Mouse (Mus musculus) cerebral cortex, adult 2 months (tissue): ENCODE data around the gene Gm20388.

Source experiments
- WGBS: fragments of 180-500 bp; shearing (Covaris S2); methylation state at CpG from one replicate; pipeline ENCODE4 v1.1.7; 2018; 5-methylcytosine and 5-hydroxymethylcytosine counted together

Gene Gm20388

DNA sequence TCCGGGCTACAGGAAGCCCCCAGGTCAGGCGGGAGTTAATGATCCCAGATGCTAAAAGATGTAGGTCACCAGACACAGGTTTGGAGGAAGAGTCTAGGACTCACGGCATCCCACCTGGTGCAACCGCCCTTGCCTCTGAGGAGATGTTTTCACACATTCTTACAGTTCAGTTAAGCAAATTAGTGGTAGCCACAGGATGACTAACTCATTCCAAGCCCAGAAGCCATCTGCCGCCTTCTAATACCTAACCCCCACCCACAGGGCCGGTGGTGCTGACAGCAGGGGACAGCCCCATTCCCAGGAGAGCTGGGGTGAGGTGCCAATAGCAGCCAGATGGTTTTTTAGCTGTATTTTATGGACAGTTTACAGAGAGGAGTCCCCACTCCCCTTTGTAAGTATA, 2375.1 kb downstream of the Gm20388 start:
- 73% methylated on average over 6 of the region's 6 CpGs for WGBS

DNA sequence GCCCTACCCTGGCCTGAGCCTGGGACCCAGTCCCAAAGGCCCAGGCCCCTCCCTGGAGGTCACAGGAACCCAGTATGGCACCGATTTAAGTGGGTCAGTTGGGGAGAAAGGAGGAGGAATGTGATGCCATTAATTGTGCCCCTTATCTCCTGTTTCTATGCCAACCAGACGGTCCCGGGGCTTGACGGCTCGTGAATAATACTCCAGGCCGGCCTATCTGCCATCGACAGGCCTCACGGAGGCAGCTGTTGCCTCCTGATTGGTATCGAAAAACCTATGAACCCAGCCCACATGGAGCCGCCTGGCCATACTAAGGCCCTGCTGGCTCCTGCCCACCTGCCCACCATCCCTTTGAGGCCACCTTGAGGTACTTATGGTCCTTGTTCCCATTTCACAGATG, 2376.3 kb downstream of the Gm20388 start:
- WGBS = 92% methylated on average over 10 of the region's 10 CpGs

DNA sequence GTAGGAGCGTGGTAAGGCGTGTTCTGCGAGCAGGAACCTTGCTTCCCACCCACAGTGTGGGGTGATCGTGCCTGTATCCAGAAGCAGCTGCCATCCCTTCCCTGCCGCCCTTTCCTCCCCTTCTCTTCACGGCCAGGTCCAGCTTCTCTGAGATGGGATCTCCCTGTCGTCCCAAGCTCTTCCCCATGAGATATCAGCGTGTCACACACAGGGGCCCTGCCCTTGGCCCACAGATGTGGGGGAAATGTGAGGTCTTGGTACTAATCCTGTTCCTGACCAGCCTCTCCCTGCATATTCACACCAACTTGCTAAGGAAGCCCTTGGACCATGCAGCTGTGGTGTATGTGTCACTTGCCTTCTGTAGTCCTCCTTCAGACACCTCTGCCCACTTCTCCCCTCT, 2377.1 kb downstream of the Gm20388 start:
- 64% methylated on average over 8 of the region's 8 CpGs for WGBS

DNA sequence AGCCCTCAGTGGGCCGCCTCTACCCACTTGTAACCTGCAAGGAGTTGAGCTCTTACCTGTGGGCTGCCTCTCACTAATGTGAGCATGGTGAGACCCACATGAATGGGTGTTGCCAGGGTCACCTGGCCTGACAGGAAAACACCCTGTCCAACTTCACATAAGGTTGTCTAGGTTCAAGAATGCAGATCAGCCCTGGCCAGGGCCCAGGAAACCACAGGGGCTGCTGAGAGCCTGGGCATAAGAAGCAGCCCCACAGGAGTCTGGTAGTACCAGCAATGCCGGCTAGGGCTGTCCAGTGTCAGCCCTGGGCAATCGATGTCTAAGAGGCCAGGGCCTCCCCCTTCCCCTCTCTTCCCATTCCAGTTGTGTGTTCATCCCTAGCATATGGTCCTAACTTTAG, 2377.7 kb downstream of the Gm20388 start:
- whole genome bisulfite sequencing = 74% methylated on average over 3 of the region's 3 CpGs

DNA sequence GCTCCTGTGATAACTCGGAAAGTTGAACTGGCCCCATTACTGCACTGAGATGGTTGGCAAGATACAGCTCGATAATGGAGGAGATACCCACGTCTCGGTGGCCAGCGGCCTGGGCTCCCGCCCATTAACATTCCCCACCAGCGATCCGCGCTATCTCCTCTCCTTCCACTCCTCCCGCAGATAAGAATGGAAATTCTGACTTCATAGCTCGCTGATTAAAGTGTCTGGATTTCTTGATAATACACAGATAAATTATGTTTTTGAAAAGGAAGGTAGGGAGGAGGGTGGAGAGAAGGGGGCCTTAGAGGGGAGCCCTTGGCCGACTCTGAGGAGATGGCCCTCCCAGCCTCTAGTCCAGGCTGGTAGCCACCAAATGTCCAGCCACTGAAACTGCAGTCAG, 2380.4 kb downstream of the Gm20388 start:
- 89% methylated on average over 12 of the region's 12 CpGs for WGBS

DNA sequence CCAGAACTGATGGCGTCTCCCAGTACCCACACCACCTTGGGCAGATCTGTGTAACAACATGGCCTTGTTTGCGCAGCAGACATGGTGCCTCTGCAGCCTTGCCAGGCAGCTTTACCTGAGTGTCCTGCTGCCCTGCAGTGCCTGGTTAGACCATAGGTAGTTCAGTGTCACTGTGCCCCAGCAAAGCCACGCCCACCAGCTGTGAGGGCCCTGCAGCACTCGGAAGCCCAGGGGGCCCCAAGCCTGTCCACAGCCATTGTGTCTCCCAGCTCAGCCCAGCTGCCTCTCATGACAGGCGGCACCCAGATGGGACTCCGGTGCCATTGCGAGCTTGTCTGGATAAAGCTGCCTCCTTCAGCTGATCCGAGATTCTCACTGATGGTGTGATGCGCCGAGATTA, 2380.9 kb downstream of the Gm20388 start:
- WGBS = 65% methylated on average over 10 of the region's 10 CpGs

DNA sequence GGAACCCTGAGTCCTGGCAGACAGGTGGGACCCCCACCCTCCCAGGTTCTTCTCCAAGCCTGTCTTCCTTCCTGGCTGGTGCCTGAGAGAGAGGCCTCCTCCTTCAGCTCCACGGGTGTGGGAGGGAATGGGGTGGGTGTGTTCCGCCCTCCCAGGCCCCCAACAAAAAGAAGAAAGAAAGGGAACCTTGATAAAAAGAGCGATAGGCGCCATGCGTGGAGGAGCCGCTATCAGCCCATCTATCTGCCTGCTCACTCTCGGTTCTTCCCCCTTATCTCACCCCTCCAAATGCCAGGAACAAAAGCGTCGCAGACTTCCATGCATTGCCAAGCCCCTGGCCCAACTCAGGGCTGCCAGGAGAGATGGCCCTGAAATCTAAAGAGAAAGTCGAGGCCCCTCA, 2382.8 kb downstream of the Gm20388 start:
- WGBS = 80% methylated on average over 10 of the region's 10 CpGs

DNA sequence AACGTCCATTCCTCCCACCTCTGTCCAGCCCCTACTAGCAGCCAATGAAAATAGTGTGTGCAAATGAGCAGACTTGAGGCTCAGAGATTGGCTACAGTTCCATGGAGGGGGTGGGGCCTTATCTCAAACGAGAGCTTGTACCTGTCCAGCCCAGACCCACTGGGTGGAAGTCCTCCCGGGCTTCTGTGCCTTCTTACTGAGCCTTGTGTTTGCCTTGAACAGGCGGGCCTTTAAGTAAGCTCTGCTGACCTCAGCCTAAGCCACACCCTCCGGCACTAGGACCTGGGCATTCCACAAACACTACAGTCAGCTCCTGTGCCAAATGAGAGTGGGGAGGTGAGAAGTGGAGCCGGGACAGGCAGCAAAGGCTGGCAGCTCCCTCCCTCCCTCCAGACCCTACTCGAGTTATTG, 2383.6 kb downstream of the Gm20388 start:
- WGBS = 39% methylated on average over 7 of the region's 7 CpGs

DNA sequence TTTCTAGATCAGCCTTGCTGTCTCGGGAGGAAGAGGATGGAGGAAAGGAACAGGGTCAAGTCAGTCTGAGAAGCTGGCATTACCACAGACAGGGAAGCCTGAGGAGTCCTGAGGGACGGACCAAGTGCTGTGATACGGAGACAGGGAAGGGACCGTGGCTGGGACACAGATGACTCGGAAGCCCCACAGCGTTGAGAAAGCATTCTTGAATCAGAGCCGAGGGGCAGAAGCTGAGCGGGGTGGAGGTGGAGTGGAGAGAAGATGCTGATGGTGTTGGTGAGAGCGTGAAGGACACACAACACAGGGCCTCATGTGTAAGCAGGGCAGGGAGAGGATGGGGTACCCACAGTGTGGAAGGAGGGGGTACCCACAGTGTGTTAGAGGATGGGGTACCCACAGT, 2384.7 kb downstream of the Gm20388 start:
- 71% methylated on average over 9 of the region's 9 CpGs for WGBS

DNA sequence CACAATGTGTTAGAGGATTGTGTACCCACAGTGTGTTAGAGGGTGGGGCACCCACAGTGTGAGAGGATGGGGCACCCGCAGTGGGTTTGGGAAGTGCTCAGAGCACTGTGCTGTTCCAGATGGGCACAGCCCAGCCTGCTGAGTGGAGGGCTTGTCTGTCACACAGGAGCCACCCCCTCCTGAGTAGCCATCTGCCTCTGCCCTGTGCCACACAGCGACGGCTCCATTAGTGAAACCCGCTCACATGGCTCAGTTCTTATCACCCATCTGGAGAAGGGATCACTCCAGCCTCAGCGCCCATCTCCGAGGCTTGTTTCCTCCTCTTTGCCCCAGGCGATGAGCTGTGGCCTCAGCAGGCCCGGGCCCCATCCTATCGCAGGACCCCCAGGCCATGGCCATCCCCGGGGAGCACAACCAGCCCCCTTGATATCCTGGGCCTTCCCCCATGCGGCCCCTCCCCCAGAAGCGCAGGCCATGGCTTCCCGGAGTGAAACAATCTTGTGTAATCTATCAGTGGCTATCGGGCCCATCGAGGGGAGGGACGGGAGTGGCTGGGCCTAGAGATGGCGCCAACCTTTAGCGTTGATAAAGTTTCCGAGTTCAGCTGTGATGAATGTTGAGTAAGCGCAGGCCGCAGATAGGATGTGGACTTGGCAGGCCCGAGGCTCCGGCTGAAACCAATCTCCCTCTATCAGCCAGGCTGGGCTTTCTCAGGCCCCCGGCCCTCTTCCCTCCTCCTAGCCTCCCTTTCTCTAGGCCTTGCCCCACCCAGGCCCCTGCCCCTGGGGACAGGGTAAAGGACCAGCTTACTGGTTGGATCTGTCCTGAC, 2385.7 kb downstream of the Gm20388 start:
- 68% methylated on average over 24 of the region's 24 CpGs for WGBS

DNA sequence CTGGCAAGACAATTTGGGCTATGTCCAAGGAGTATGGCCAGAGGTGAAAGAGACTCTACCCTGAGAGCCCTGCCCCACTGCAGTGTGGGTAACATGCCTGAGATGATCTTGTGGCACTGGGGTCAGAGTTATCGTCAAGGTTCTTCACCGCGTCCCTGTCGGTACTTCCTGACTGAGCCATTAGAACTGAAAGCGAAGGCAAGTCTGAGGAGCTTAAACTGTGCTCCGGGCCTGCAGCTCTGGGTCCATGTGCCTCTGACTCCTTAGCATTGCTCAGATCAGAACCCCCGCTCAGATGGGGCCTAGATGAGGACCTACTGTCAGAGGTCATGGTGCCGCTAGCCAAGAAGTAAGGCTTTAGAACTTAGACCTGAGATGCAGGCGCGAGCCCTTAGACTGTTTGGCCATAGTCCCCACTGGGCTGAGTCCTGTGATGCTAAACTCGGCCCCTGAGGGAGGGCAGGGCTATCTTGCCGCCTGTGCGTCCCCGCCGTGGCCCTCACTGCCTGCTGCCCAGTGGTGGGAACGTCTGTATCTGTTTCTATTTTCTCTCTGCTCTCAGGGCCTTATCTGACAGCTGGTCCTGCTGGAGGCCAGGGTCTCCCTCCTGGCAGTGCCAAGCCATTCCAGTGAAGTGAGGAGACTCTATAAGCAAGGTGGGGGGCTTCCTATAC, 2389.1 kb downstream of the Gm20388 start:
- 86% methylated on average over 16 of the region's 16 CpGs for WGBS

DNA sequence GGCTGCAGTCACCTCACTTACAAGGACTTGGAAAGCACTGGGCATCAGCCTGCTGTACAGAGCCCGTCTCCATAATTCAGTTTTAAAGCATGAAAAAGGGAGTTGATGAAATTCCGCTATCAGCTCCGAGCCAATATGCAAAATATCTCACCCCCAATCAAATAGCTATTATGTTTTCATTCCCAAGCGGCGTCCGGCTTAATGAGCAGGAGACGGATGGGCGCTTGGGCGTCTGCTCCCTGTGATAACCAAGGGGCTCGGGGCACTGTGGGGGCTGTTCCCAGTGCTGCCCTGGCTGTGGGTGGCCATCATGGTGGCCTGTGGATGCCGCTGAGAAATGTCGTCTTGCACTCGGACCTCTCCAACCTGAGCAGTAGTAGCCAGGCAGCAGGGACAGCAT, 2390.4 kb downstream of the Gm20388 start:
- WGBS = 76% methylated on average over 13 of the region's 13 CpGs

DNA sequence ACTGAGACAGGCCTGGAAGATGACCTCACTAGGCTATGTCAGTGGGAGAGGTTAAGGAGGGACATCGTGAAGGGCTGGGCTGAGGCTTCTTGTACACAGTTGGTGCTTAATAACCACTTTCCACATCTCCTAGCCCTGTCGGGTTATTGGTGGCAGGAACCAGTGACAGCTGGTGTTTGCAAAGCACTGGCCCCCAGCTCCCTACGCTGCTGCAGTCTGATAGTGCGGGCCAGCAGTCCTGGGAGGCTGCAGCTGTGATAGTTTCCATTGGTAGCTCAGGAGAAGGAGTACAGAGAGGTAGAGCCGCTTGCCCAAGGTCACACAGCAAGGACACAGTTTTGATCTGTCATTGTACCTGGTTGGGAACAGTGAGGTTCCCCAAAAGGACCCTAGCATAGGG, 2391.2 kb downstream of the Gm20388 start:
- WGBS = 77% methylated on average over 5 of the region's 5 CpGs

DNA sequence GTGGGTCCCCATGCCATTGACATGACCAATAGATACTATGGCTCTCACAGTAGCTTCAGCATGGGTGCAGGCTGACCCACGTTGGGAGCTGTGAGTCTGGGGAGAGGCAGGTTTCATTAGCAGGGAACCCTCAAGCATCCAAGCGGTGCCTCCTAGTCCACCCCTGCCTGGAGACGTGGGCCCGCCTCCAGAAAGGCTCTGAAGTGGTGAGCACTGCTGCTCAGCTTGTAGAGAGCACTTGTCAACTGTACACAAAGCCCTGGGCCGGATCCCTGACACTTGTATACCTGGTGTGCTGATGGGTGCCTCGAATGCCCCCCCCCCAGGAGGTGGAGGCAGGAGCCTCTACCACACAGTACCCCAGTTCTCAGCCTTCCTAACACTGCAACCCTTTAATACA, 2392.8 kb downstream of the Gm20388 start:
- WGBS = 78% methylated on average over 6 of the region's 6 CpGs

DNA sequence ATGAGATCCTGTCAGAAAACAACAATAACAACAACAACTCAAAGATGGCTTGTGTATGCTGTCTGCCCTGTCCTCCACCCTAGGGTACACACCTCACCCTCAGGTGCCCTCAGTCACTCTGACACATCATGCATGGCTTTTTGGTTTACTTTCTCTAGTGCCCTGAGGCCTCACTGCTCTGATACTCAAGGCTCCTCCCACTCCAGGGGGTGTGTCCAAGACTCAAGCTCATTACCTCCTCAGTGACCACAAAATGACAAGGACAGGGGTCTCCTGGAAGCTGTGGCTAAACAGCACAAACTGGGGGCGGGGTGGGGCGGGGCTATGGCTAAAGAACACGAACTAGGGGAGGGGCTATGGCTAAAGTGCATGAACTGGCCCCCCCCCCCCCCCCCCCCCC, 2393.4 kb downstream of the Gm20388 start:
- WGBS = 44% methylated on average over 3 of the region's 3 CpGs

DNA sequence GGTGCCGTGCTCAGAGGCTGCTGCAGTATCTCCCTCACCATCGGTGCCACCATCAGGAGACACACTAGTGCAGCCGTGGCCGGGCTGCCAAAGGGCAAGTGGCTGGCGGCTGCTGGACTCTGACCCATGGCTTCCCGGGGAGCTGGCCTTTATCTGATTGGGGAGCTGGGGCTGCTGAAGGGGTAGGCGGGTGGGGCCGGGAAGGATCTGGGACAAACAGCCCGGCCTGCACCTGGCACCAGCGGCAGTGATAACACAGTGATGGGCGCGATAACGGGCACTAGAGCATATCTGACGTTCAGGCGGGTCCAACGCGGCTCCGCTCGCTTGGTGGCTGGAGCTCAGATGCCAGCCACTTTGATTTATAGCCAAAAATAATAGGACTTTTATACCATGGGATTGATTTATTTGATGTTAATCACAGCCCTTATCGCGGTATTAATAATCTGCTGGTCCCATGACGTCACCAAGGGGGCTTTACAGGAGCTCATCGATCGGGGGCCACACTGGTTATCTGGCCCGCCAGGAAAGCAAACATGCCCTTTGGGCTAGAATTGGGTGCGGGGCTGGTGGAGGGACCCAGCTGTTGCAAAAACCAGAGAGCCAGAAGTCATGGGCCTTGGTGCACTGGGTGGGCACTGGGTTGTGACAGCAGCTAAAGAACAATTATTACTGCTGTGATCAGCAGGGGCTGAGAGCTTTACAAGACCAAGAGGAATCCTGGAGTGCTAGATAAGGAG, 2396.2 kb downstream of the Gm20388 start:
- 86% methylated on average over 26 of the region's 26 CpGs for WGBS

DNA sequence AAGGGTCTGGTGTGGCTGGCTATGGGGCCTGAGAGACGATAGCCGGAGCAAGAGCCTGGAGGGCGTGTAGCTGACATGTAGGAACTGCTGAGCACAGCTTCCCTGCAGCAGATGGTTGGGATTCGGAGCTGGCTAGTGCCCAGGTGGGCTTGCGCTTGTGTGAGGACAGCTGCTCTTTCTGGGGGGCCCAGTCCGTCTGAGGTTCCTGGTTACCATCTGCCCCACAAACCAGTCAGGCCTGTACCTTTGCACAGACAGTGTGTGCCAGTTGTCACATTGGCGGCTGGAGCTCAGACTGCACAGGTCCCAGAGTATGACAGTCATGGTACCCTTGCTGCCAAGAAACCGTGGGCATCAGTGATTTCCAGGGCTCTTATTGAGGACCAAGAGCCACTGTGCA, 2397.2 kb downstream of the Gm20388 start:
- 80% methylated on average over 8 of the region's 8 CpGs for WGBS

DNA sequence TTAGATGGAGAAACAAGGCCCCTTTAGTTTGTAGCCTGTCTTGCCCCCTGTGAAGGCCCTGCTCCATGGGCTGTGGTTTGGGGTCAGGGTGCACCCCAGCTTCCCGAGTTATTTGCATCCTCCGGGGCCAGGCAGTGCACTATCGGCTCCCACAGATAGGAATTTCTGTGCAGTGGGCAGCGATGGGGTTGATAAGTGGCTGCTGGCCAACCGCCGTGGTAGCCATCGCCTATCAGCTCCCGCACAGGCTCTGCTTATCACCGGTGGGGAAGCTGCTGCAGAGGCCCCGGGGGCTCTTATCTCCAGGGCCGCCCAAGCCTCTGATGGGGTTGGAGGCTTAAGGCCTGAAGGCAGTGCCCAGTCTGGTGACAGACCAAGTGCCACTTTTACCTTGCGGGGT, 2398.6 kb downstream of the Gm20388 start:
- WGBS = 86% methylated on average over 12 of the region's 12 CpGs

DNA sequence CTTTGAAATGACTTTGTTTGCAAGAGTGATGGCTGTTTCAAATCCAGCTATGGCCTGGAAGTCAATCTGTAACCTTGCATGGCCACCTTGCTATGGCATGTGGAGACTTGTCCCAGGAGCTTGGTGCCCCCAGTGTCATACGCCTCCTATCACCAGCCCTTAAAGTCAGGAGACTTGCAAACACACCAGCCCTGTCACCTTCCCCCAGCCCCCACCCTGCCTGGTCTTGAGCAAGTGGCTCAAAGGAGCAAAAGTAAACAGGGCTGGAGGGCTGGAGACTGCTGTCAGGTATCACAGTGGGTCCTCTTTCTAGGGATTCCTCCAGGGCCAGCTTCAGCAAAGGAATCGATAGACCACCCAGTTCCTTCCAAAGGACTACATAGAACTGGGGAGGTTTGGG, 2400.5 kb downstream of the Gm20388 start:
- 98% methylated on average over 2 of the region's 2 CpGs for WGBS

DNA sequence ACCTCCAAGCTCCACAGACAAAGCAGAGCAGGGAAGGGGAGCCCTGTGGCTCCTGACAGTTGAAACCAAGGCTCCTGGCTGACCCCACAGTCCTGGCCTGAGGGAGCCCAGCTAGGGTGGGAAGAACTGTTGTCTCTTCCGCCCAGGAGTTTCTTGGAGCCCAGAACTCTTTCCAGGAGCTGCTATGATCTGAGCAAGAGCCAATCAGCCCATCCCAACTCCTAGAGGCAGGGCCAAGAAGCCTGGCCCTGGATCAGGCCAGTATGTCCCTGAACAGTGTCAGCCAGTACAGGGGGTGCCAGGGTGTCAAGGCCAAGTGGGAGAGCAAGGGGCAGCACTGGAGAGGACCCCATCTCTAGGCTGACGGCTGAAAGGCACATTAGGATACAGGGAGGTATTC, 2401.9 kb downstream of the Gm20388 start:
- 84% methylated on average over 2 of the region's 2 CpGs for WGBS

DNA sequence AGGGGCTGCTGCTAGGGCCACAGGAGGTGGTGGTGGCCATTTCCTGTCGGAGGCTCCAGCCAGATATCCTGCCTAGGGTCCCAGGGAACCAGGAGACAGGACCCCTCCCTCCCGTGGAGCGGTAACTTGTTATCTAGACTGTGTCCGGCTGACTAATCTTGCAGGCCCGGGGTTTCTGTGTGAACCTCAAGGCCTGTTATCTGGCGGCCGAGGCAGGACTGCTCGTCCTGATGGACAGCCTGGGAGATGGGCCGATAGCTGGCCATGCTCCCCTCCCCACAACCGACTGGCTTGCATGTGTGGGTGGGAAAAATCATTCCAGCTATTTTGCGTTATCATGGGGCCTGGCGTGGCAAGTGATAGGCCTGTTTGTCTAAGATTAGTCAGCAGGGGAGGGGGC, 2402.7 kb downstream of the Gm20388 start:
- 91% methylated on average over 12 of the region's 12 CpGs for WGBS

DNA sequence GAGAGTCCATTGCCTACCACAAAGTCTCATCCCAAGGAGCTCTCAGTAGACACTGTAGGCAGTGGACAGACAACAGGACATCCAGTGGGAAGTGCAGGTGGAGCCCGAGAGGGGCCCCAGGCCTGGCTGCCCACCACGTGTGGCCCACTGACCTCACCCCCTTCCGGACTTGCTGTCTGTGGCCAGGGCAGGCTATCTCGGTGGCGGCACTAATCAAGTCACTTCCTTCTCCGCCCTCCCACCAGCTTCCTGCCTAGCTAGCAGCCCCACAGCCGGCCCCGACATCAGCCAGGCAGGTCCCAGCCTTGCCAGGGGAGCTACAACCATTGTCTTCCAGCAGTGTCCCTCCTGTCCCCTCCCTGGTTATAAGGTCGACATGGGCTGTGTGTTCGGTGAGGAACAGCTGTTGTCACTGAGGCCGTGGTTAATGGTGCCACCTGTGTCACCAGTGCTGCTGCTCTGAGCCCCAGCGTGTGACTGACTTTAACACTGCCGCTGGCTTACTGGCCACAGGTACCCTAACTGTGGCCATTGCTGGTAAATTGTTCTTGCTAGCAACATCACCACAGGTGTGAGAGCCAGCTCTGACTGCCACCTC, 2404.4 kb downstream of the Gm20388 start:
- WGBS = 74% methylated on average over 13 of the region's 13 CpGs
